Mouse (Mus musculus) midbrain, postnatal 0 days (tissue): ENCODE data around the gene Mael. TPM values are rescaled to one million over a fixed set of nuclear protein-coding genes. Genes with fewer than 3 reads are reported as not detected.

Experiments used
- ATAC-seq: fragments of 200-750 bp; cut with Nextera tagmentation; 2 replicates; pipeline ENCODE4 v1.8.0; 2017; ENCODE audit warnings: moderate number of reproducible peaks, mild to moderate bottlenecking, moderate TSS enrichment, moderate library complexity; ENCODE audit not compliant: low FRiP score
- DNase-seq: peaks from one replicate; pipeline ENCODE4 v3.0.0-alpha.2; 2015; ENCODE audit warnings: low spot score
- H3K27ac ChIP-seq: fragments of 300-500 bp; sonication (generic); 2 replicates; pipeline ENCODE4 v1.5.1; 2014; ENCODE audit warnings: low read depth, mild to moderate bottlenecking, low read length, mixed read lengths
- H3K27me3 ChIP-seq: fragments of 300-500 bp; sonication (generic); 2 replicates; pipeline ENCODE4 v1.6.1; 2014; ENCODE audit warnings: low read length, control low read depth, mixed read lengths; ENCODE audit not compliant: insufficient read depth
- H3K36me3 ChIP-seq: fragments of 300-500 bp; sonication (generic); 2 replicates; pipeline ENCODE4 v1.6.1; 2014; ENCODE audit warnings: low read length, control low read depth, mixed read lengths; ENCODE audit not compliant: insufficient read depth
- H3K4me1 ChIP-seq: fragments of 300-500 bp; sonication (generic); 2 replicates; pipeline ENCODE4 v1.6.1; 2014; ENCODE audit warnings: mild to moderate bottlenecking, control low read depth, antibody characterized with exemption, low read length, mixed read lengths; ENCODE audit not compliant: insufficient read depth
- H3K4me2 ChIP-seq: fragments of 300-500 bp; sonication (generic); 2 replicates; pipeline ENCODE4 v1.6.1; 2014; ENCODE audit warnings: low read depth, mild to moderate bottlenecking, low read length, mixed read lengths; ENCODE audit not compliant: poor library complexity, severe bottlenecking
- H3K4me3 ChIP-seq: fragments of 300-500 bp; sonication (generic); 2 replicates; pipeline ENCODE4 v1.5.1; 2014; ENCODE audit warnings: low read depth, mild to moderate bottlenecking, low read length, moderate library complexity
- H3K9ac ChIP-seq: fragments of 300-500 bp; sonication (generic); replicated peaks from 2 replicates; pipeline ENCODE4 v1.6.1; 2014; ENCODE audit warnings: mild to moderate bottlenecking, low read length, moderate library complexity, mixed read lengths; ENCODE audit not compliant: poor library complexity, severe bottlenecking
- H3K9me3 ChIP-seq: fragments of 300-500 bp; sonication (generic); 2 replicates; pipeline ENCODE4 v1.6.1; 2016; ENCODE audit warnings: low read length, control low read depth
- CTCF ChIP-seq: IDR thresholded peaks from 2 replicates; pipeline ENCODE4 v1.5.1; 2016; ENCODE audit warnings: antibody characterized with exemption, mild to moderate bottlenecking
- WGBS: fragments of 180-500 bp; shearing (Covaris S2); extraction: QIAGEN DNeasy Blood & Tissue Kit; methylation state at CpG from one replicate; pipeline ENCODE4 v1.1.7; 2014; 5-methylcytosine and 5-hydroxymethylcytosine counted together
- polyA plus RNA-seq: library from polyadenylated mRNA; unstranded; fragments of >200 nt; fragmentation: Nextera tagmentation; extraction: Ambion mirVana; gene quantifications from 2 replicates; pipeline ENCODE4 v1.2.1, GENCODE M21; 2015
- total RNA-seq: library from RNA; depleted of rRNA; stranded (reverse); fragments of >200 nt; gene quantifications from 2 replicates; pipeline ENCODE4 v1.2.3, GENCODE M21; 2014

Gene Mael
- total and polyA plus RNA-seq, 2 experiments from 2014 or later: 0.22 to 0.48 TPM

- no peak overlapping the region for H3K9ac ChIP-seq
- no peaks in the 10 kb centered on the region for H3K4me1 ChIP-seq
- no peak overlapping the region for H3K27ac ChIP-seq
- H3K27me3 ChIP-seq: no peaks in the 10 kb centered on the region
- H3K4me3 ChIP-seq: no peak overlapping the region
- H3K36me3 ChIP-seq: no peaks in the 10 kb centered on the region
- WGBS: 61% methylated on average over 4 of the region's 4 CpGs
- ATAC-seq: no peak
- DNase-seq: no peak
- H3K9me3 ChIP-seq: no peaks in the 10 kb centered on the region
- no peak for TF ChIP-seq CTCF
- H3K4me2 ChIP-seq: no peak overlapping the region
Observed at GRCm38 (mm10) chr1:166189821-166190220, 48.7 kb downstream of the Mael start.

DNA sequence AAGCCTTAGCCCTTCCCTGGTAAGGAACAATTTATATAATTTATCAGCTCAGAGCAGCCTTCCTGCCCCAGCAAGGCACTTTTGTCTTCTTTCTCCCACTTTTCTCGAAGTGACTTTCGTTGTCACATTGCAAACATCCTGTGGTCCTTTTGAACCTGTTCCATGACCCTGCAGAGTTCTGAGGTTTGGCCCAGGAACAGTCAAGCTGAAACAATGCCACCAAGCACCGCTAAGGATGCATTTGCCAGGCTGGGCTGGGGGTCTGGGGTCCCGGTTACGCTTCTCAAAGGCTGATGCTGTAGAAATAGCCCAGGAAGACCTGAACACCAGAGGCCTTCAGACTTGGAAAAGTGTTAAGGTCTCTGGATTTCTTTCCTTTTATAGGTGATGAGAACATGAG is 53.2 kb downstream of the Mael start:
- no peak overlapping the region for H3K27ac ChIP-seq
- TF ChIP-seq CTCF: no peak
- no peak for DNase-seq
- H3K4me2 ChIP-seq: no peak overlapping the region
- H3K27me3 ChIP-seq: no peaks in the 10 kb centered on the region
- no peak overlapping the region for H3K4me3 ChIP-seq
- no peaks in the 10 kb centered on the region; the same call in 1 of the 2 replicates for H3K4me1 ChIP-seq
- no peaks in the 10 kb centered on the region for H3K36me3 ChIP-seq
- no peak overlapping the region for H3K9ac ChIP-seq
- no peaks in the 10 kb centered on the region for H3K9me3 ChIP-seq
- ATAC-seq: no peak
- WGBS: 74% methylated on average over 5 of the region's 5 CpGs

DNA sequence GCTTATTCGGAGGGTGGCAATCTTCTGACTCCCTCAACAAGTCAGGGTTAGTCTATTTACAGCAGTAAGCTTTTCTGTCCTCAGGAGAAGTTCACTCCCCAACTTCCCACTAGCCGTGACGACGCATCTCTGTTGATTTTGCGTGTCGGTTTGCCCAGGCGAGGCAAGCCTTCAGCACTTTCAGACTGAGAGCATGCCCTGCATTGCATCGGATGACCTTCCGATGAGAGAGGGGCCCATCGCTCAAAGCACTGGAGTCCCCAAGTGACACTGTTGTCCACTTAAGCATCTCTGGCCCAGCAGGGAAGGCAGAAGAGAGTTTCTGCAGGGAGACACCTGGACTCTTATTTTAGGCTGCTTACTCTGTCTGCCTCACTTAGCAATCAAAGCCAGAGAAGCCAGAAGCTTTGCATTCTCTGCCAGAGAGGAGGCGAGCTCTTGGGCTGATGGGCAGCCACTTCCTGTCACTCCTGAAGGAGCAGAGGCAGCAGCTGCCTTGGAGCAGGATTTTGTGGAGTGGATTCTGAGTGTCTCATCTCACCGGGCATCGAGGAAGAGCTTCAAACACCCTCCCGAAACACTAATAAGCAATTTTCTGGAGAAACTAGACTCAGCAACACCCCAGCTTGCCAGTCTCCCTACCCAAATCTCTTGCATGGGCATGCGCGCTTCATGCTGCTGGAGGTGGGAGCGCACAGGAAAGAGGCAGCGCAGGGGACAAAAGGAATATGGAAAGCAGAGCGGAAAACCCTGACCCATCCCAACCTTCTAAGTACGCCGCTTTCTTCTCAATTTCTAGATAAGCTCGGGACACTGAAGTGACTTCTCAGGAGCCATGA is 53.9 kb downstream of the Mael start:
- H3K9ac ChIP-seq: no peak overlapping the region
- H3K36me3 ChIP-seq: no peaks in the 10 kb centered on the region
- H3K4me2 ChIP-seq: no peak overlapping the region
- H3K4me1 ChIP-seq: no peaks in the 10 kb centered on the region; the same call in 1 of the 2 replicates
- DNase-seq (no peak), ATAC-seq (no peak)
- no peak overlapping the region for H3K4me3 ChIP-seq
- H3K9me3 ChIP-seq: no peaks in the 10 kb centered on the region
- WGBS: 83% methylated on average over 22 of the region's 22 CpGs
- no peaks in the 10 kb centered on the region for H3K27me3 ChIP-seq
- H3K27ac ChIP-seq: no peak overlapping the region
- TF ChIP-seq CTCF: no peak

DNA sequence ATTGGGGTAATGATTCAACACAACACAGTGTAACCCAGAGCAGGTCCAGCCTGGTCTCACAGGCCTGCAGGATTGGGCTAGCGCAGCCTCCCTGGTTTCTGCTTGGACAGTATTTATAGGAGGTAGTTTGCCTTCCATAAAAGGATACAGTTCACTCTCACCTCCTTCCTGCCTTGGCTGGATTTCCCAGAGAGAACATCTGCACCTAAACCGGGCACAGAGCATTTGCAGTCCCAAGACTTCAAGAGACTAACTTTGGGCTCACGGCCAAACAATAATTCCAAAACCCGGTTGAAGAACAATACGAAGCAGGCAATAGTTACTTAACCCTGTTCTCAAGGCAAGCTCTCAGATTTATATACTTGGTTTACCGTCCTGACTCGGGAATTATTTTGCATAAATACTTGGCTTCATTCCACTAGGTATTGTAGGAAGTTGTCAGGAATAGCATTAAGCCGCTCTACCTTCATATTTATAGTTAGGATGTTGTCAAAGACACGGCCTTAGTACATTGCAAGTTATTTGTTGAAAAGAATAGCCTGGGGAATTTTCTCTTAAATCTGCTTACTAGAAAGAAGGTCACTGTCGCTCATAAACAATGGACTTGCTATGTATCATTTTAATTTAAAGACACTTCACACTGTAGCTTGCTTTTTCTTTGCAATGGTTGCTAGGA is 55.5 kb downstream of the Mael start:
- H3K4me2 ChIP-seq: no peak overlapping the region
- 45% methylated on average over 10 of the region's 10 CpGs for WGBS
- H3K4me3 ChIP-seq: no peak overlapping the region
- no peaks in the 10 kb centered on the region; the same call in 1 of the 2 replicates for H3K4me1 ChIP-seq
- no peak overlapping the region for H3K9ac ChIP-seq
- 0 out of 2 replicates have a peak overlapping the region, but pooled peaks have one; percentile 26 for H3K27ac ChIP-seq
- ATAC-seq: 0 out of 2 replicates have a peak, but pooled peaks have one; percentile 31
- no peaks in the 10 kb centered on the region for H3K27me3 ChIP-seq
- H3K36me3 ChIP-seq: no peaks in the 10 kb centered on the region
- peak; percentile 6 for DNase-seq
- no peaks in the 10 kb centered on the region for H3K9me3 ChIP-seq
- TF ChIP-seq CTCF: no peak

DNA sequence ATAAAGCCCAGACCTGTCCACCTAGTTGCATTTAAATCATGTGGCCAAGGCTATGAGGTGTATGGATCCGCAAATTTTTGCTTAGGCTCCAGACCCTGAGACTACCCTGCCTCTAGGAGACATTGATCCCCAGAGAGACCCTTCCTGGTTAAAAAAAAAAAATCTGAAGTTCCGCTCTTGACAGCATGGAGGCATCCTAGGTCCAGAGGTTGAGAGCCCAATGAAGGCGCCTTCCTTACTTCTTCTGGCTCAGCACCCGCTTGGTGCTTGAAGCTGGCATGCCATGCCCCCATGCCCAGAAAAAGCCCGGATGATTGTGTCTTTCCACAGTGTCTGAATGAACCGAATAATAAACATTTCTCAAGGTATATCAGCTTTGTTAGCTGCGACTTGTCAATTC is 57.0 kb downstream of the Mael start:
- Histone ChIP-seq H3K9me3 (no peaks in the 10 kb centered on the region), H3K9ac (no peak overlapping the region), H3K4me2 (no peak overlapping the region), H3K27me3 (no peaks in the 10 kb centered on the region), H3K4me3 (no peak overlapping the region), H3K27ac (no peak overlapping the region), H3K4me1 (no peaks in the 10 kb centered on the region; the same call in 1 of the 2 replicates), H3K36me3 (no peaks in the 10 kb centered on the region)
- 92% methylated on average over 7 of the region's 7 CpGs for WGBS
- ATAC-seq (no peak), DNase-seq (peak; percentile 5)
- TF ChIP-seq CTCF: peak; percentile 52

DNA sequence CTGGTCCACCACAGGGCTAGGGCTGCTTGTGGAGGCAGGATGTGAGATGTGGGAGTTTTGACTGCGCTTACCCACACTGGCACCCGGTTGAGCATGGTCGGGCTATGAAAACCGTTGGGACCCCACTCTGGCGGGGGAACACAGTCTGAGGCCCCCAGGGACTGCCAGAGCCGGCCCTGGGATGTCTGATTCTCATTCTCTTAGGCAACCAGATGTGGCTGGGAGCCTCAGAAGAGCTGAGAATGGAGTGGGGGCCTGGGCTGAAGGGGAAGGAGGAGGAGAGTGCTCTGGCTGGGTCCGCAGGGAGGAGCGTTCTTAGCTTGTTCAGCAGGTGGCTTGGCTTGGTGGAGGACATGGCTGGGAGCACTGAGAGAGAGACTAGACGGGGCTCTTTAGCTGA is 64.9 kb downstream of the Mael start:
- TF ChIP-seq CTCF: no peak
- ATAC-seq (no peak), DNase-seq (no peak)
- no peaks in the 10 kb centered on the region for H3K9me3 ChIP-seq
- no peaks in the 10 kb centered on the region for H3K4me1 ChIP-seq
- H3K9ac ChIP-seq: no peak overlapping the region
- no peaks in the 10 kb centered on the region for H3K27me3 ChIP-seq
- no peak overlapping the region for H3K27ac ChIP-seq
- no peaks in the 10 kb centered on the region for H3K36me3 ChIP-seq
- 78% methylated on average over 9 of the region's 9 CpGs for WGBS
- no peak overlapping the region for H3K4me3 ChIP-seq
- no peak overlapping the region for H3K4me2 ChIP-seq
